Mouse (Mus musculus): ENCODE measurements around the gene Podn.
"Not testable (repeated sequence)": the region's sequence is repeated elsewhere in the genome, so short reads cannot be mapped to it uniquely, and the experiment has no call there.

The Podn gene

GRCm38 (mm10) chr4:108096345-108096744, at the start of gene Podn:
Podn (minus strand) TSS chr4:108096445.
- DNase-seq (ENCODE audit: low spot score): no peak

DNA sequence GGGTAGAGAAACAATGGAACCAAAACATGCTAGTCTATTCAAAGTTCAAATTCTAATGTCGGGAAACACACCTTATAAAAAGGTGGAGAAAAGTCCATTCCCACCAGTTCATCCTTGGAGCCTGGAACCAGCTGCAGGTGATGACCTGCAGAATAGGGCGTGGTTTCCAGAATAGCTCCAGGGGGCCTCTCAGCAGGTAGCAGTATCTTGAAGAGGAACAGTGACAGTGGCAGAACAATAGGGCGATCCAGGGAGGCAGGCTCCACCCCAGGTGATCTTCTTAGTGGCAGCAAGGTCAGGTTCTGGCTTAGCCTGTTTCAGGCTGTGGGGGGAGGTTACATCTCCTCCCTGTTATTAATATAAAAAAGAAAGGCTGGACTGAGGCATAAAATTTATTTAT, 49.3 kb upstream of the Podn start:
- DNase-seq (ENCODE audit: low spot score): not testable (repeated sequence)

GRCm38 (mm10) chr4:108144880-108145279, 48.6 kb upstream of the Podn start, which contains the start of gene Scp2:
Scp2 (minus strand) TSS chr4:108144998.
- no peak for DNase-seq (ENCODE audit: low spot score)

DNA sequence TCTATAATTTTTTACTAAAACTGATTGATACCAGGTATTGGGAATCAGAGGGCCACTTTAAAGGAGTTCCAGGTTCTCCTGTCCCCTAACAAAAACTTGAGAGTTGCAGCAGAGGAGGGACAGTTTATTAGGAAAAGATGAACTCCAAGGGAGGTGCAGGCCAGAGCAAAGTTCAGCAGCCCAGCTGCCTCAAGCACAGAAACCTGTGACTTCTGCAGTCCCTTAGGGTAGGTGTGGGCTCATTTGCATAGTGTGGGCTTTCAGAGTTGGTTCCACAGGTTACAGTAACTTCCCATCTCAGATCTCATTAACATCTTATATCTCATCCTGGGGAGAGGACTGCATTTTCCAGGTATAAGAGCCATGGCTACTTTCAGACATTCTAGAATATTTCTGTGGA, 47.5 kb upstream of the Podn start:
- no peak for DNase-seq (ENCODE audit: low spot score)

DNA sequence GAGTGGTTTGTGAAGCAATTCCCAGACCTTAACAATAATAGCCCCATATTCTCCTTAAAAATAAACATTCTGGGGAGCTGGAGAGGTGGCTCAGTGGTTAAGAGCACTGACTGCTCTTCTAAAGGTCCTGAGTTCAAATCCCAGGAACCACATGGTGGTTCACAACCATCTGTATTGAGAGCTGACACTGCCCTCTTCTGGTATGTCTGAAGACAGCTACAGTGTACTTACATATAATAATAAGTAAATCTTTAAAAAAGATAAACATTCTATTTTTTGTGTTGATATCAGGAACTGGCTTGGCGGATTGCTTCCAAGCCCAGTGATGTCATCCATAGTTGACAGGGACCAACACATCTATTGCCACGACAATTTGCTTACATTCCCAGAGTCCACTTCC, 46.9 kb upstream of the Podn start:
- not testable (repeated sequence) for DNase-seq (ENCODE audit: low spot score)

- DNase-seq (ENCODE audit: low spot score): no peak
Measured at GRCm38 (mm10) chr4:108136938-108137337, 40.7 kb upstream of the Podn start.

DNA sequence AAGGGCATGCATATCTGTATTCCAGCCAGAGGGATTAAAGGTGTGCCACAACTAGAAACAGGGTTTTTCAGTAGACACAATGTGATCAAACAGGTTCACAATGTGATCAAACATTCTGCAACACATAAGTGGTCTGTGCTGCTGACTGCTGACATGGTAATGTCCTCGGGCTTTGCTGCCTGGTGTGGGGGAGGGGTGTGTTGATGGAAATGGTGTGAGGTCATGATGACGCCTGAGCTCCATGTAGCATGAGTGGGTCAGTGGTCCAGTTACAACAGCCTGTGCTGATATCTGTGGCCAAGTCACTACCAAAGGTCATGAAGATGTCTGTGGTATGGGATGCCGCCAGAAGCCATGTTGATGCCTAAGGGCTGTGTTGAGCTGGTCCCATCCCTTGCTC, 34.2 kb upstream of the Podn start:
- no peak for DNase-seq (ENCODE audit: low spot score)

GRCm38 (mm10) chr4:108128339-108128738, 32.1 kb upstream of the Podn start:
- DNase-seq (ENCODE audit: low spot score): no peak

- no peak for DNase-seq (ENCODE audit: low spot score)
Measured at GRCm38 (mm10) chr4:108127516-108127915, 31.3 kb upstream of the Podn start.

- DNase-seq (ENCODE audit: low spot score): no peak
Measured at GRCm38 (mm10) chr4:108126260-108126659, 30.0 kb upstream of the Podn start.

DNA sequence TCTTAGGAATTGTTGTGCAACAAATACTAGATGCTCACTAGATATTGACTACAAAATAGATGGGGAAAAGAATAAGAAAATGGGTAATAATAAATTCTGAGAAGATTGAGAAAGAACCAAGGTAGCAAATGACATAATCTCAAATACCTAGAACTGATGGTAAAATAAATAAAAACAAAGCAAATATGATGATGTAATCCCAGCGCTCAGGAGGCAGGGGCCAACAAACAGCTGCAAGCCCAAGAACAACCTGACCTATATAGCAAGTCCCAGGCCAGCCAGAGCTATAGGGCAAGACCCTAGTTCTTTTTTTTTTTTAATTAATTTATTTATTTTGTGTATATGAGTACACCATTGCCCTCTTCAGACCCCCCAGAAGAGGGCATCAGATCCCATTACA, 27.9 kb upstream of the Podn start:
- no peak for DNase-seq (ENCODE audit: low spot score)

DNA sequence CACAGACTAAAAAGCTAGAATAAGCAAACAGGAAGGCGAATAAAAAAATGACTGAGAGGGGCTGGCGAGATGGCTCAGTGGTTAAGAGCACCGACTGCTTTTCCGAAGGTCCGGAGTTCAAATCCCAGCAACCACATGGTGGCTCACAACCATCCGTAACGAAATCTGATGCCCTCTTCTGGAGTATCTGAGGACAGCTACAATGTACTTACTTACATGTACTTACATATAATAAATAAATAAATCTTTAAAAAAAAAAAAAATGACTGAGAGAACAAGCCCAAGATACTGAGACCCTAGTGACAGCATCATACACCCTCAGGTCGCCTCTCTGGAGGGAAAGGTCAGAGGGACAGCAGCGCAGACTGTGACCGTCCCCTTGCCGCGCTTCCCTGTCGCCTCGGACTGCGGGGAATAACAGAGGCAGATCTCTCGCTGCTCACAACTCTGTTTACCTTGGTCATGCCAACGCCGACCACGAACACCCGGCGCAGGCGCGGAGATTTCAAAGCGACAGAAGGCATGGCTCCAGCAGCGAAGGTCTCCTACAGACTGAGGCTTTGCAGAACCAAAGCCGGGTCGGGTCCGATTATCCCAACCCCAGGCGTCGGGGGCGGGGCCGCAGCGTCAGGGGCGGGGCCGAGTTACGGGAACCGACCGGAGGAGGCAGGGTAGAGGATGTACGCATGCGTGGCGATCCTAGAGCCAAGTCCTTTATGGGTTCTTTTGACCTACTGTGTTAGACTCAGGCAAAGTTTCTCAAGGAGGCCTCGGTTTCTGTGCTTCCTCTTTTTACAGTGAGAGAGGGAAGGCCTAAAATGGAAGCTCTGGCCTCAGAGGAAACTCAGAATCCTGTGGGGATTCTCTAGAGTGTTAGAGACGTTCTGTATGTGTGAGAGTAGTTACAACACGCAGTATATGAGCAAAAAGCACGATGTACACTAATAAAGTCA, 22.0 kb upstream of the Podn start:
- peak; percentile 78 for DNase-seq (ENCODE audit: low spot score)

- no peak for DNase-seq (ENCODE audit: low spot score)
Measured at GRCm38 (mm10) chr4:108117488-108117887, 21.2 kb upstream of the Podn start.

- no peak for DNase-seq (ENCODE audit: low spot score)
Measured at GRCm38 (mm10) chr4:108116466-108116865, 20.2 kb upstream of the Podn start.

DNA sequence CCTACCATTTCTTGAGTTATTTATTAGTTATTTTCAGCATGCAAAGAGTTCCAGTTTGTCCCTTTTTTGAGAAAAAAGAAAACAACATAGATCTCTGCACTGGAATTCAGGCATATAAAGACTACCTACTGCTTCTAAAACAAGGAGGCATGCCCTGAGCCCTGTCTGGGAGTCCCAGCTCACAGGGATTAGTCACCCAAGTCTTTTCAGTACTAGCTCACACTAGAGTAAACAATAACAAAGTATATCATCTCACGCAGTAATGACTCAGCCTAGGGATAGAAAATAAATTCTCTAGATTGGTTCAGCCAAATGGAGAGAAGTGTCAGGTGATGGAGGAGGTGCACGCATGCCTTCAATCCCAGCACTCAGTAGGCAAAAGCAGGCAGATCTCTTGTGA, 14.5 kb upstream of the Podn start:
- DNase-seq (ENCODE audit: low spot score): no peak

GRCm38 (mm10) chr4:108109728-108110127, 13.5 kb upstream of the Podn start:
- no peak for DNase-seq (ENCODE audit: low spot score)

- no peak for DNase-seq (ENCODE audit: low spot score)
Measured at GRCm38 (mm10) chr4:108092741-108093397, 3.4 kb downstream of the Podn start.

DNA sequence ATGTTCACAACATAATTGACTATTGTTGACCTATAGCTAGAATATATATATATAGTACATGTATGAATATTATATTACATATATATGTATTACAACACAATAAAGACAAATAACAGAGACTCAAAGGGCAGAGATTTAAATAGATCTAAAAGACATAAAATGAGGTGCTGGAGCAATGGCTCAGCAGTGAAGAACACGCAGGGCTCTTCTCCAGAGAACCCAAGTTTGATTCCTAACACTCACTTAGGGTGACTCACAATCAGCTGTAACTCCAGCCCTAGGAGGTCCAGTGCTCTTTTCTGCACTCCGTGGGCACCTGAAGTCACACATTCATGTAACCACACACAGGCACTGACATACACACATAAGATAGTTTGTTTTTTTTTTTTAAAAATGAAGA, 12.3 kb downstream of the Podn start:
- no peak for DNase-seq (ENCODE audit: low spot score)

DNA sequence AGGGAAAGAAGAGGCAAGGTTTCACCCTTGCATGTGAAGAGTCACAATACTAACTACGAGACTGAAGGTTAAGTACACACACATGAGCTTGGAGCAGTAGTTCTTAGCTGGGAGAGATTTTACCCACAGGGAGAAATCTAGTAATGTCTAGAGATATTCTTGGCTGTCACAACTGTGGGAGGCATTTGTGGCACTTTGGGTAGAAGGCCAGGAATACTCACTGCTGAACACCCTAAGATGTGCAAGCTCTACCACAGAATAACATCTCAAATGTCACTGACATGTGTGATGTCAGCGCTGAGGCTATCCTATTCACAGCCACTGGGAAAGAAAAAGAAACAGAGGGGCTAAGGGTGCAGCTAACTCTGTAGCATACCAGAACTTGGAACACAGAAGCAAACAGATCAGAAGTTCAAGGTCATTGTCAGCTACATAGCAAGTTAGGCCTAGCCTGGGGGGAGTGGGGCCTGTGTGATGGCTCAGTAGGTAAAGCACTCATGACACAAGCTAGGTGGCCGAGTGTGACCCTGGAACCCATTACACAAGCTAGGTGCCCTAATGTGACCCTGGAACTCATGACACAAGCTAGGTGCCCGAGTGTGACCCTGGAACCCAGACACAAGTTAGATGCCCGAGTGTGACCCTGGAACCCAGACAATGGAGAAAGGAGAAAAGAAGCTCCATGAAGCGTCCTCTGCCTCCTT, 13.1 kb downstream of the Podn start:
- no peak for DNase-seq (ENCODE audit: low spot score)

DNA sequence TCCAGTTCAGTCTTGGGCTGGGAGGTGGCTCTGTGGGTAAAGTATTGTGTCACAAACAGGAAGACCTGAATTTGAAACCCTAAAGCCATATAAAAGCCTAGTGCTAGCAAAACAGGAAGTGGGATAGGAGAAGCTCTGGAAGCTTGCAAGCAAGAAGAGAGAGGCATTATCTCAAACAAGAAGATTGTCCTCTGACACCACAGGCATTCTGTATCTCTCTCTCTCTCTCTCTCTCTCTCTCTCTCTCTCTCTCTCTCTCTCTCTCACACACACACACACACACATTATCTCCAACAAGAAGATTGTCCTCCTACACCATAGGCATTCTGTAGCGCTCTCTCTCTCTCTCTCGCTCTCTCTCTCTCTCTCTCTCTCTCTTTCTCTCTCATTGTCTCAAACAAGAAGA, 13.8 kb downstream of the Podn start:
- DNase-seq (ENCODE audit: low spot score): no peak

DNA sequence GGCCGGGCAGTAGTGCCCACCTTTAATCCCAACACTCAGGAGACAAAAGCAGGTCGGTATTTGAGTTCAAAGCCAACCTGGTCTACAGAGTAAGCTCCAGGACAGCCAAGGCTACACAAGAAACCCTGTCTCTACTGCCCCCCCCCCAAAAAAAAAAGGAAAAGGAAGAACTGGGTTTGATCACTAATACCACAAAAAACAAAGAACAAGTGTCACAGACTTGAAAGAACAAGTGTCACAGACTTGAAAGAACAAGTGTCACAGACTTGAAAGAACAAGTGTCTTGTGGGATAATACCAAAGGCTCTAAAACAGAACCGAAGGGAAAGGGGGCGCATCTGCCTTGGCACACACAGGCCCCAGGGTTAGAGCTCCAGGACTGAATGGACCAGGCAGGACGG, 15.4 kb downstream of the Podn start:
- no peak for DNase-seq (ENCODE audit: low spot score)

DNA sequence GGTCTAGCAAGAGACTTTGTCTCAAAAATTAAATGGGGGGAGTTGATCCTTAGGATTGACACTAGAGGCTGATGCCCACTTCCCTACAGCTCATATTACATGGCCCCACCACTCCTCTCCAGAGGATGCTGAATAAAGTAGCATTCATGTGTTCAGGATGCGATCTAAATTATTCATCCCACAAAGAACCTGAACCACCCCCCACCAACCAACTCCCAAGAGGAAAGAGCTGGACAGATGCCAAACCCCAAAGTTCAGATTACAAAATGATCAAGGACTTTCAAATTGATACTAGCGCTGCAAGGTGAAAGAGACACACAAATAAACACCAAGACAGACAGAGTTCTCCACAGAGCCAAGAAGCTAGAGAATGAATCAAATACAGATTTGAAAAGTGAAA, 16.5 kb downstream of the Podn start:
- DNase-seq (ENCODE audit: low spot score): no peak

GRCm38 (mm10) chr4:108079191-108079590, 17.1 kb downstream of the Podn start:
- DNase-seq (ENCODE audit: low spot score): not testable (repeated sequence)
